Mouse (Mus musculus): ENCODE data around the gene Plekhm3.

The Plekhm3 gene

GRCm38 (mm10) chr1:64779415-64779814 lies 177.2 kb downstream of the Plekhm3 start:
- no peak for DNase-seq (ENCODE audit: low spot score in 2 of 2)

GRCm38 (mm10) chr1:64773305-64773704 lies 183.3 kb downstream of the Plekhm3 start:
- no peak for DNase-seq (ENCODE audit: low spot score in 2 of 2)

- DNase-seq (ENCODE audit: low spot score in 2 of 2): no peak
Measured at GRCm38 (mm10) chr1:64770169-64770568, 186.5 kb downstream of the Plekhm3 start.

- DNase-seq (ENCODE audit: low spot score in 2 of 2): no peak
Measured at GRCm38 (mm10) chr1:64761646-64762045, 195.0 kb downstream of the Plekhm3 start.

GRCm38 (mm10) chr1:64757766-64758165 lies 198.9 kb downstream of the Plekhm3 start:
- DNase-seq (ENCODE audit: low spot score in 2 of 2): no peak

- DNase-seq (ENCODE audit: low spot score in 2 of 2): peak in 1 of 2 experiments; percentile 55
Measured at GRCm38 (mm10) chr1:64757254-64757653, 199.4 kb downstream of the Plekhm3 start.

GRCm38 (mm10) chr1:64756640-64757030 lies 200.0 kb downstream of the Plekhm3 start:
- DNase-seq (ENCODE audit: low spot score in 2 of 2): peak in 1 of 2 experiments; percentile 34

GRCm38 (mm10) chr1:64755971-64756639 lies 200.5 kb downstream of the Plekhm3 start:
- peak in 1 of 2 experiments; percentile 17 for DNase-seq (ENCODE audit: low spot score in 2 of 2)

GRCm38 (mm10) chr1:64754658-64755057 lies 202.0 kb downstream of the Plekhm3 start:
- no peak for DNase-seq (ENCODE audit: low spot score in 2 of 2)

- no peak for DNase-seq (ENCODE audit: low spot score in 2 of 2)
Measured at GRCm38 (mm10) chr1:64753668-64754067, 203.0 kb downstream of the Plekhm3 start.

- no peak for DNase-seq (ENCODE audit: low spot score in 2 of 2)
Measured at GRCm38 (mm10) chr1:64753109-64753508, 203.5 kb downstream of the Plekhm3 start.

- DNase-seq (ENCODE audit: low spot score in 2 of 2): no peak
Measured at GRCm38 (mm10) chr1:64744616-64745015, 212.0 kb downstream of the Plekhm3 start.

GRCm38 (mm10) chr1:64742741-64743408 lies 213.7 kb downstream of the Plekhm3 start:
- no peak for DNase-seq (ENCODE audit: low spot score in 2 of 2)

- DNase-seq (ENCODE audit: low spot score in 2 of 2): peak; percentile 27 to 43
Measured at GRCm38 (mm10) chr1:64738661-64739082, 218.0 kb downstream of the Plekhm3 start.

GRCm38 (mm10) chr1:64738180-64738555 lies 218.5 kb downstream of the Plekhm3 start:
- no peak for DNase-seq (ENCODE audit: low spot score in 2 of 2)

- DNase-seq (ENCODE audit: low spot score in 2 of 2): peak; percentile 81
Measured at GRCm38 (mm10) chr1:64737502-64738179, 219.0 kb downstream of the Plekhm3 start, which contains the start of gene Fzd5. Fzd5 (minus strand) TSS chr1:64737751.

GRCm38 (mm10) chr1:64736681-64737501 lies 219.7 kb downstream of the Plekhm3 start:
- no peak for DNase-seq (ENCODE audit: low spot score in 2 of 2)

Data from natural killer cell, adult 2 months (primary cell).